In the genomic region with DNA sequence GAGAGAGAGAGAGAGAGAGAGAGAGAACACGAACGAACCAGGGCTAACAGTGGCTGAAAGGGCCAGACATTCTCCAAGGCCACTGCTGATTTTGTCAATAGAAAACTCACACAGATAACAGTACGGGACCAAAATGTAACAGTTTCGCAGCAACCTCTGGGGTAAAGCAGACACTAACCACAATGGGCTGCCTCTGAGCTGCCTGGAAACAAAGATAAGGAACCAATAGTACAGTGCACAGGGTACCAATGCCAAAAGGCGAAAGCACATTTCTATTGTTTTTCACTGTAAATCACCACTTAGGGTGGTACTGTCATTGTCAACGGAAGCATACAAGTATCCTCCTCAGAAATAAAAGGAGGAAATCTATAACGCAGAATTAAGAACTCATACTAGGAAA, we compare ENCODE assay signal across 26 mouse cellular contexts.
"Had no signal": no experiment of that assay in that cellular context is flagged by ENCODE, and none has a peak within 500 bp of the region (broad histone marks: within the 10 kb centered on the region; RNA-seq: fewer than 3 reads in every experiment).

No protein-coding gene starts in this region.

- H3K9ac ChIP-seq: heart, embryonic 13.5 days; heart, embryonic 15.5 days; hindbrain, embryonic 12.5 days; hindbrain, embryonic 14.5 days; intestine, embryonic 15.5 days; limb, embryonic 13.5 days; limb, embryonic 15.5 days; liver, embryonic 14.5 days had no signal

- H3K4me2 ChIP-seq: heart, embryonic 11.5 days; heart, embryonic 13.5 days; heart, embryonic 15.5 days; hindbrain, embryonic 12.5 days; hindbrain, embryonic 14.5 days; intestine, embryonic 15.5 days; limb, embryonic 13.5 days; limb, embryonic 15.5 days had no signal

- H3K4me1 ChIP-seq: hindbrain, embryonic 12.5 days; intestine, embryonic 15.5 days; limb, embryonic 13.5 days had no signal

- H3K27me3 ChIP-seq: heart, embryonic 13.5 days; heart, embryonic 15.5 days; hindbrain, embryonic 12.5 days; intestine, embryonic 15.5 days; limb, embryonic 13.5 days; limb, embryonic 15.5 days had no signal

- H3K36me3 ChIP-seq: heart, embryonic 13.5 days; heart, embryonic 15.5 days; hindbrain, embryonic 10.5 days; hindbrain, embryonic 12.5 days; intestine, embryonic 15.5 days; limb, embryonic 13.5 days; limb, embryonic 15.5 days had no signal

- DNase-seq: gastrocnemius, adult 2 months; gastrocnemius, postnatal 10 days; gastrocnemius, postnatal 25 days; heart, adult 2 months; heart, postnatal 14 days; heart, postnatal 36 days; kidney, adult 18-20 months; kidney, adult 8-10 months; kidney, postnatal 10 days; kidney, postnatal 25 days; kidney, postnatal 4 days; left cerebral cortex, postnatal 4 days had no signal

- ATAC-seq: hindbrain, embryonic 16.5 days; inflammation-experienced regulatory T-cells, adult 6 months; intestine, embryonic 15.5 days; intestine, postnatal 0 days had no signal

- H3K27ac ChIP-seq: gastrocnemius, adult 2 months; heart, adult 2 months; heart, embryonic 13.5 days; heart, embryonic 15.5 days; hindbrain, embryonic 10.5 days; hindbrain, embryonic 12.5 days; hindbrain, embryonic 14.5 days; intestine, embryonic 15.5 days; layer of hippocampus, adult 2 months; limb, embryonic 13.5 days; limb, embryonic 15.5 days; liver, embryonic 14.5 days had no signal

- H3K4me3 ChIP-seq: gastrocnemius, adult 2 months; heart, adult 2 months; heart, embryonic 13.5 days; heart, embryonic 15.5 days; hindbrain, embryonic 10.5 days; hindbrain, embryonic 12.5 days; intestine, embryonic 15.5 days; layer of hippocampus, adult 2 months; limb, embryonic 13.5 days; limb, embryonic 15.5 days had no signal

- H3K9me3 ChIP-seq: heart, embryonic 13.5 days; heart, embryonic 15.5 days; hindbrain, embryonic 10.5 days; hindbrain, embryonic 12.5 days; intestine, embryonic 15.5 days; limb, embryonic 13.5 days; limb, embryonic 15.5 days had no signal
